Mouse (Mus musculus): ENCODE data around the gene Dtx2.

DNA sequence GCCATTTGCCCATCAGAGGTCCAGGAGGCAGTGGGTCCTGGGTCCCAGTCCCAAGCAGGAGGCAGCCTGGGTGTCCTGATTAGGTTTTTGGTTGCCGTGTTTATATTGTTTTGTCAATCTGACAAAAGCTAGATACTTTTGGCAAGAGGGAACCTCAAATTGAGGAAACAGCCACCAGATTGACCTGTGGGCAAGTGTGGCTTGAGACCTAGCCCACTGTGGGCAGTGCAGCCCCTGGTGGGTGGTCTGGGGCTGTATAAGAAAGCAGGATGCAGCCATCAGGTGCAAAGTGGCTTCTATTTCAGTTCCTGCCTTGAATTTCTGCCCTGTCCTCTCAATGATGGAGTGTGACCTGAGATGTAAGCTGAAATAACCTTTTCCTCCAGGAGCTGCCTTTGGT lies 40.7 kb downstream of the Dtx2 start:
- TF ChIP-seq ZC3H11A (IDR thresholded peaks at IDR 0.05; ENCODE audit: borderline replicate concordance, low read depth, low read length) (no peak), MAFK (IDR thresholded peaks at IDR 0.05; ENCODE audit: insufficient read depth, low read depth, low read length) (no peak), HCFC1 (IDR thresholded peaks at IDR 0.05; ENCODE audit: borderline replicate concordance, insufficient read depth, low read length) (no peak), CHD2 (IDR thresholded peaks at IDR 0.05; ENCODE audit: low read depth, low read length) (no peak), ZNF384 (IDR thresholded peaks at IDR 0.05; ENCODE audit: low read depth, low read length) (no peak)
